Mouse (Mus musculus) common myeloid progenitor, adult 5-6 weeks (primary cell): ENCODE data around the gene Atg5. TPM values are rescaled to one million over a fixed set of nuclear protein-coding genes. Genes with fewer than 3 reads are reported as not detected.

ENCODE experiments used
- ATAC-seq: replicated peaks from 2 replicates; pipeline ENCODE4 v1.8.0; 2016; ENCODE audit warnings: low read depth, mild to moderate bottlenecking, moderate TSS enrichment, inconsistent platforms; ENCODE audit not compliant: poor library complexity, severe bottlenecking
- total RNA-seq: library from RNA; stranded (forward); fragments of 200-1000, 187-1606 nt; gene quantifications from 2 replicates; pipeline ENCODE4 v1.2.3, GENCODE M21; 2017

Gene Atg5
- total RNA-seq, 1 experiment from 2014 or later = 26.1 TPM

GRCm38 (mm10) chr10:44381397-44381796 is 113.2 kb downstream of the Atg5 start:
- peak; percentile 41 for ATAC-seq

GRCm38 (mm10) chr10:44381948-44382347 is 113.8 kb downstream of the Atg5 start:
- ATAC-seq = no peak

- no peak for ATAC-seq
Observed at GRCm38 (mm10) chr10:44383213-44383612, 115.1 kb downstream of the Atg5 start.

GRCm38 (mm10) chr10:44385227-44385626 is 117.1 kb downstream of the Atg5 start:
- ATAC-seq = no peak

- no peak for ATAC-seq
Observed at GRCm38 (mm10) chr10:44388706-44389233, 120.6 kb downstream of the Atg5 start.

GRCm38 (mm10) chr10:44390286-44390685 is 122.1 kb downstream of the Atg5 start:
- ATAC-seq = no peak

GRCm38 (mm10) chr10:44391509-44392290 is 123.5 kb downstream of the Atg5 start:
- no peak for ATAC-seq

GRCm38 (mm10) chr10:44392855-44393254 is 124.7 kb downstream of the Atg5 start:
- no peak for ATAC-seq

GRCm38 (mm10) chr10:44400119-44400518 is 132.0 kb downstream of the Atg5 start:
- ATAC-seq = peak; percentile 84

GRCm38 (mm10) chr10:44400602-44401001 is 132.4 kb downstream of the Atg5 start:
- ATAC-seq = no peak

GRCm38 (mm10) chr10:44401600-44401999 is 133.4 kb downstream of the Atg5 start:
- ATAC-seq = no peak

- no peak for ATAC-seq
Observed at GRCm38 (mm10) chr10:44403415-44403814, 135.3 kb downstream of the Atg5 start.

GRCm38 (mm10) chr10:44409054-44409453 is 140.9 kb downstream of the Atg5 start:
- no peak for ATAC-seq

- peak; percentile 94 for ATAC-seq
Observed at GRCm38 (mm10) chr10:44409958-44410357, 141.8 kb downstream of the Atg5 start.

Other genes starting within 250 kb of the Atg5 start
- gene Crybg1, start 119.5 kb upstream of the Atg5 start, total RNA-seq = 0.39 and 0.46 TPM in 2 replicates